Mouse (Mus musculus) lung, embryonic 16.5 days (tissue): ENCODE measurements at regions not wholly inside any gene's neighbourhood (a gene's known extent, or its start where the extent isn't known, plus 50 kb on each side); places are given as distances from the start of the nearest gene placed in this dataset.

Experiments
- ATAC-seq: fragments of 200-750 bp; cut with Nextera tagmentation; 2 replicates; pipeline ENCODE4 v1.8.0; 2017; ENCODE audit warnings: low read depth, mild to moderate bottlenecking, moderate library complexity
- H3K27ac ChIP-seq: fragments of 300-500 bp; sonication (generic); 2 replicates; pipeline ENCODE4 v1.5.1; 2014; ENCODE audit warnings: mild to moderate bottlenecking, control low read depth, low read length
- H3K27me3 ChIP-seq: fragments of 300-500 bp; sonication (generic); 2 replicates; pipeline ENCODE4 v1.6.1; 2014; ENCODE audit warnings: low read depth, low read length, mixed read lengths; ENCODE audit not compliant: control insufficient read depth, insufficient read depth
- H3K36me3 ChIP-seq: fragments of 300-500 bp; sonication (generic); 2 replicates; pipeline ENCODE4 v1.6.1; 2014; ENCODE audit warnings: low read length; ENCODE audit not compliant: control insufficient read depth, insufficient read depth
- H3K4me1 ChIP-seq: fragments of 300-500 bp; sonication (generic); replicated peaks from 2 replicates; pipeline ENCODE4 v1.6.1; 2014; ENCODE audit warnings: low read length, mixed read lengths; ENCODE audit not compliant: control insufficient read depth, insufficient read depth
- H3K4me2 ChIP-seq: fragments of 300-500 bp; sonication (generic); 2 replicates; pipeline ENCODE4 v1.6.1; 2014; ENCODE audit warnings: low read depth, low read length, control low read depth
- H3K4me3 ChIP-seq: fragments of 300-500 bp; sonication (generic); 2 replicates; pipeline ENCODE4 v1.5.1; 2014; ENCODE audit warnings: mild to moderate bottlenecking, low read length, control low read depth
- H3K9ac ChIP-seq: fragments of 300-500 bp; sonication (generic); 2 replicates; pipeline ENCODE4 v1.6.1; 2014; ENCODE audit warnings: low read length, control low read depth
- H3K9me3 ChIP-seq: fragments of 300-500 bp; sonication (generic); 2 replicates; pipeline ENCODE4 v1.6.1; 2016; ENCODE audit warnings: low read length; ENCODE audit not compliant: control insufficient read depth
- WGBS: fragments of 180-500 bp; shearing (Covaris S2); extraction: QIAGEN DNeasy Blood & Tissue Kit; methylation state at CpG from one replicate; pipeline ENCODE4 v1.1.7; 2014; 5-methylcytosine and 5-hydroxymethylcytosine counted together

- ATAC-seq, result no peak
- Histone ChIP-seq H3K4me1 (peaks cover 24% of the 10 kb centered on the region), H3K4me2 (no peak overlapping the region)
Measured at GRCm38 (mm10) chr13:44064026-44064425, 279.5 kb downstream of the Cd83 start.

GRCm38 (mm10) chr13:44065741-44066185 is 281.2 kb downstream of the Cd83 start:
- Histone ChIP-seq H3K9ac (no peak overlapping the region), H3K27ac (peak overlapping the region; percentile 27; the same call in 1 of the 2 replicates)

More at GRCm38 (mm10) chr13:44064026-44064425, 279.5 kb downstream of the Cd83 start:
- no peaks in the 10 kb centered on the region for H3K9me3 ChIP-seq
- no peak overlapping the region for H3K9ac ChIP-seq
- no peak overlapping the region for H3K4me3 ChIP-seq
- H3K36me3 ChIP-seq, result no peaks in the 10 kb centered on the region
- no peak overlapping the region for H3K27ac ChIP-seq
- H3K27me3 ChIP-seq, result no peaks in the 10 kb centered on the region
- WGBS, result 67% methylated on average over 3 of the region's 3 CpGs

GRCm38 (mm10) chr13:44067244-44067643 is 282.7 kb downstream of the Cd83 start:
- Histone ChIP-seq H3K9me3 (no peaks in the 10 kb centered on the region), H3K36me3 (no peaks in the 10 kb centered on the region), H3K9ac (no peak overlapping the region), H3K4me3 (no peak overlapping the region), H3K27ac (no peak overlapping the region), H3K4me2 (no peak overlapping the region), H3K27me3 (no peaks in the 10 kb centered on the region), H3K4me1 (peaks cover 17% of the 10 kb centered on the region)
- 71% methylated on average over 2 of the region's 2 CpGs for WGBS
- ATAC-seq, result no peak

More at GRCm38 (mm10) chr13:44065741-44066185, 281.2 kb downstream of the Cd83 start:
- WGBS, result 12% methylated on average over 13 of the region's 13 CpGs
- no peaks in the 10 kb centered on the region for H3K27me3 ChIP-seq
- H3K4me1 ChIP-seq, result peaks cover 24% of the 10 kb centered on the region
- ATAC-seq, result 0 out of 2 replicates have a peak, but pooled peaks have one; percentile 23
- no peaks in the 10 kb centered on the region for H3K9me3 ChIP-seq
- H3K4me2 ChIP-seq, result no peak overlapping the region; the same call in 1 of the 2 replicates
- no peak overlapping the region for H3K4me3 ChIP-seq
- no peaks in the 10 kb centered on the region for H3K36me3 ChIP-seq

GRCm38 (mm10) chr13:44068951-44069350 is 284.4 kb downstream of the Cd83 start:
- 78% methylated on average over 5 of the region's 5 CpGs for WGBS
- H3K27me3 ChIP-seq, result no peaks in the 10 kb centered on the region

GRCm38 (mm10) chr13:44073122-44073521 is 288.5 kb downstream of the Cd83 start:
- Histone ChIP-seq H3K27ac (no peak overlapping the region), H3K27me3 (no peaks in the 10 kb centered on the region)
- 69% methylated on average over 9 of the region's 9 CpGs for WGBS

More at GRCm38 (mm10) chr13:44068951-44069350, 284.4 kb downstream of the Cd83 start:
- no peak for ATAC-seq
- H3K9me3 ChIP-seq, result no peaks in the 10 kb centered on the region
- no peaks in the 10 kb centered on the region for H3K36me3 ChIP-seq
- no peak overlapping the region for H3K27ac ChIP-seq
- no peak overlapping the region for H3K4me3 ChIP-seq
- no peak overlapping the region for H3K9ac ChIP-seq
- peaks cover 9% of the 10 kb centered on the region for H3K4me1 ChIP-seq
- no peak overlapping the region for H3K4me2 ChIP-seq

GRCm38 (mm10) chr13:44074172-44074571 is 289.6 kb downstream of the Cd83 start:
- ATAC-seq, result no peak
- Histone ChIP-seq H3K4me2 (no peak overlapping the region), H3K4me3 (no peak overlapping the region), H3K27me3 (no peaks in the 10 kb centered on the region), H3K9ac (no peak overlapping the region), H3K27ac (no peak overlapping the region), H3K36me3 (no peaks in the 10 kb centered on the region), H3K4me1 (no peaks in the 10 kb centered on the region), H3K9me3 (no peaks in the 10 kb centered on the region)
- WGBS, result 74% methylated on average over 9 of the region's 9 CpGs

More at GRCm38 (mm10) chr13:44073122-44073521, 288.5 kb downstream of the Cd83 start:
- H3K9ac ChIP-seq, result no peak overlapping the region
- no peak for ATAC-seq
- no peak overlapping the region for H3K4me3 ChIP-seq
- no peaks in the 10 kb centered on the region for H3K9me3 ChIP-seq
- no peaks in the 10 kb centered on the region for H3K36me3 ChIP-seq
- H3K4me2 ChIP-seq, result no peak overlapping the region
- H3K4me1 ChIP-seq, result no peaks in the 10 kb centered on the region

GRCm38 (mm10) chr13:44077022-44077421 is 292.4 kb downstream of the Cd83 start:
- Histone ChIP-seq H3K27me3 (no peaks in the 10 kb centered on the region), H3K4me3 (no peak overlapping the region), H3K4me2 (no peak overlapping the region), H3K9ac (no peak overlapping the region), H3K9me3 (no peaks in the 10 kb centered on the region), H3K4me1 (no peaks in the 10 kb centered on the region), H3K27ac (no peak overlapping the region), H3K36me3 (no peaks in the 10 kb centered on the region)
- WGBS, result 89% methylated on average over 10 of the region's 10 CpGs
- ATAC-seq, result no peak

- peak; percentile 89 for ATAC-seq
- H3K27ac ChIP-seq, result peak overlapping the region; percentile 23
- 41% methylated on average over 10 of the region's 10 CpGs for WGBS
Measured at GRCm38 (mm10) chr13:44085621-44086510, 301.3 kb downstream of the Cd83 start.

GRCm38 (mm10) chr13:44086801-44087200 is 302.2 kb downstream of the Cd83 start:
- H3K9ac ChIP-seq, result no peak overlapping the region
- ATAC-seq, result peak; percentile 43; the same call in 1 of the 2 replicates
- 32% methylated on average over 4 of the region's 4 CpGs for WGBS
- no peak overlapping the region; the same call in 1 of the 2 replicates for H3K27ac ChIP-seq
- H3K9me3 ChIP-seq, result no peaks in the 10 kb centered on the region
- H3K4me2 ChIP-seq, result no peak overlapping the region
- H3K4me1 ChIP-seq, result peaks cover 18% of the 10 kb centered on the region
- H3K4me3 ChIP-seq, result no peak overlapping the region
- no peaks in the 10 kb centered on the region for H3K27me3 ChIP-seq
- no peaks in the 10 kb centered on the region for H3K36me3 ChIP-seq

More at GRCm38 (mm10) chr13:44085621-44086510, 301.3 kb downstream of the Cd83 start:
- Histone ChIP-seq H3K9ac (no peak overlapping the region), H3K9me3 (no peaks in the 10 kb centered on the region), H3K27me3 (no peaks in the 10 kb centered on the region), H3K36me3 (no peaks in the 10 kb centered on the region), H3K4me1 (peaks cover 18% of the 10 kb centered on the region), H3K4me3 (no peak overlapping the region), H3K4me2 (no peak overlapping the region)
